Mouse (Mus musculus): Measurements from ENCODE around the gene Onecut1.
A peak's percentile ranks its signal among the peaks of the same experiment; 100 is the strongest.

Gene Onecut1

GRCm38 (mm10) chr9:74911430-74911829, 49.7 kb downstream of the Onecut1 start:
- no peak for DNase-seq (ENCODE audit: low read depth)

DNA sequence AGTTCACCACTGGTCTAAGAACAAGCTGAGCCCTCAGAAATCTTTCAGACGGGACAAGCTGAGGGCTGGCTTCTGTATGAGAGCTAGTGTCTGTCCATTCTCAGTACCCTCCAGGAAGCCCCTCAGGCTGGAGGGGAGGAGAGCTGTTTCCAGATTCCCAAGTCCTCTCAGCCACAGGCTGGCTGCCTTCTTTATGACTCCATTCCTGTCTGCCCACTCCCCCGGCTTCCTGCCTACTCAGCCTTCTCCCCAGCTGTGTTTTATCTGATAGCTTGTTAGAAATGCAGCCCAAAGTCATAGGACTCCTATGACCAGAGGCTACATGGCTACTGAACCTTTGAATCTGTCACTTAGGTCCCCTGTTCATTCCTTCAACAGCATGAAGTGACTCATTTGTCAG, 50.2 kb downstream of the Onecut1 start:
- no peak for DNase-seq (ENCODE audit: low read depth)

DNA sequence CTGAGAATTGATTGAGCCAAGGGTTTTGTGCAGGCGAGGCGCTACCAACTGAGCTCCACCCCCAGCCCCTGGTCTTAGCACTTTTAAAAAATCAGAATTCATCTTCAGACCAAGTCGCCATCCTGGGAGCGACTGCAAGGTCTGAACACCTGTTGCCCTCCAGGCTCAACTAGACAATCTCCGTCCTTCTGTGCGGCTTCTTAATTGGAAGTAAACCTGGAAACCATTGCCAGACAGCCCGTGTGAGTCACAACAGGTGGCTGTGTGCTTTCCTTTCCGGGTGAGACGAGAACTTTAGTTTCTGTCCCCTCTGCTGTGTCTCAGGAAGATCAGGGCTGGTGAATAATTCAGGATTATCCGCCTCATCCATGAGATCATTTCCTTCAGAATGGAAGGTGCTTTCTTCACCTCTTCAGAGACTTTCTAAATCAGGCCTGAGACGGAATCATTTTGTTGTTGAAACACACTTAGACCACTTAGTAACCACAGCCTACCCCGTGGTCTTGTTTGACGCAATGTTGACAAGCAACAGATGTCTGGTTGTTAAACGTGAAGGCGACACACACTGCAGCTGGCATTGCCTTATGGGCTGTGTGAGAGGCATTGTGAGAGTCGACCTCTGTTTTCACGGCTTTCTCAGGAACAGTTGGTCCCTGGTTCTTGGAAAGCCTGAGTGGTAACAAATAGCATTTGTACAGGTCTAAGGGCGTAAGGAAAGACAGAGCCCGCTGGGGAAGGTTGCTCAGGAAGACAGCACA, 51.1 kb downstream of the Onecut1 start:
- DNase-seq (ENCODE audit: low read depth), result peak; percentile 41

DNA sequence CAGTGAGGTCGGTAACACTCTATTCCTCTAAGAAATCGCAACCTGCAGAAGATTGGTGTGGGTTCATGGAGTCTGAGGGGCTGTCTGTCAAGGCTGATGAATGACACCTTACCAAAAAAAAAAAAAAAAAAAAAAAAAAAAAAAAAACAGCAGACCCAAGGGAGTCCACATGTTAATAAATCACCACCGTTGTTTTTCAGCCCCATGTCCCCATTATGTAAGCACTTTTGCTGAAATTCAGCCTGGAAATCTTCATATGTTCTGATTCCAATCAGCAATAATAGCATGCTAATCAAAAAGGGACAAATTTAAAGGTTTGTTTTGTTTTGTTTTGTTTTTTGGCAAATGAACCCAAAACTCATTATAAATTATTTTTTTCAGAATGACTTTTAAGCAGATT, 53.9 kb downstream of the Onecut1 start:
- DNase-seq (ENCODE audit: low read depth), result no peak

DNA sequence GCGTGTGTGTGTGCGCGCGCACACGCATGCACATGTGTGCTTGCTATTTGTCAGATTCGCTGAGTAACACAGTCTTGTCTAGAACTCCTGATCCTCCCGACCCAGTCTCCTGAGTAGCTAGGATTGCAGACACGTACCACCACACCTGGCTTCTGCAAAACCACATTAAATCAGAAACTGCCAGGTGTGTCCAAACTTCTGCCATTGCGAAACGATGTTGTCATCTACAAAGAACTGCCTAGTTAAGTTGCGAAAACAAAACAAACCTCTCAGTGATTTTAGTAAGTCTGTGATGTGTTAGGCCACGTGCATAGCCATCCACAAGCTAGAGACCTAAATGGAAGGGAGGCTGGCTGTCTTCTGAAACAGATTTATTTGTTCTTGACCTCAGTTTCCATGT, 58.7 kb downstream of the Onecut1 start:
- no peak for DNase-seq (ENCODE audit: low read depth)

- DNase-seq (ENCODE audit: low read depth), result no peak
These were observed 59.7 kb downstream of the Onecut1 start for GRCm38 (mm10) chr9:74921422-74921821.

DNA sequence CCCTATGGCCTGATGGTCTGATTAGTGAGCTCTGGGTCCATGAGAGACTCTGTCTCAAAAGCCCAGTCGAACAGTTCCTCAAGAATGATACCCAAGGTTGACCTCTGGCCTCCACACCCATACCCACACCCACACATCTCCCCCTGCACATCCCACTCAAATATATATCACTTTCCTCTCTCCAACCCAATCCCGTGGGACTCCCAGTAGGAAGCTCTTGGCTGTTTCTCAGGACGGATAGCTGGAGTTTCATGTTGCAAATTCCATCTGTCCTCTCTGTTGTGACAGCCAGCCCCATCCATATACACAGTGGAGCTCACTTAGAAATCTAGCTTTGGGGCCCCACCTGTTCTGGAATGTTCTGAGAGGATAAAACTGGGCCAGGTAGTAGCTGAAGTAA, 61.2 kb downstream of the Onecut1 start:
- DNase-seq (ENCODE audit: low read depth), result no peak

DNA sequence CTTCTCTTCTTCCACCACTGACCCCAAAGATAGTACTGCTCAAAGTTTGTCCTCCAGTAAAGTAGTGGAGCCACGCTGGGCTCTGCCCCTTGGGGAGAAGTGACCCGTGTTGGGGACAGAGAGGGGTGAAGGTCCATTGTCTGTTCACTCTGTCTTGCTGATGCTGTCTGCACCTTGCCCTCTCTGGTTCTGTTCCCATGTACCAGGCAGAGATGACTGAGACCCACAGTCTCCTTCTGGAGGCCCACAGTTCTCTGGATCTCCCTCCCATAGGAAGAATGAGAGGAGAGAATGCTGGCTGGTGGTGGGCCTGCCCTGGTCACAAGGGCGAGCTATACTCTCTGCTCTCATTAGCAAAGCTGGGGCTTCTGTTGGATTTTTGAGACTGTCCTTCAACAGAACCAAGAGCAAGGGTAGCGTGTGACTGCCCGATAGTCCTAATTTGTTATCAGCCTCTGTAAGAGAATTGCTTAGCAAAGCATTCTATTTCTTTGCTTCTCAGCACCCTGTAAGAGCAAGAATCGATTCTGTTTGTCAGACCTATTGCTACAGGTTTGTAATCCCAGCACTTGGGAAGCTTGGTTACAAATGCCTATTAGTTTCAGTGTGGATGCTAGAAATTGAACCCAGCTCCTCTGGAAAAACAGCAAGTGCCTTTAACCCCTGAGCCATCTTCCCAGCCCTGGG, 61.7 kb downstream of the Onecut1 start:
- DNase-seq (ENCODE audit: low read depth), result no peak

DNA sequence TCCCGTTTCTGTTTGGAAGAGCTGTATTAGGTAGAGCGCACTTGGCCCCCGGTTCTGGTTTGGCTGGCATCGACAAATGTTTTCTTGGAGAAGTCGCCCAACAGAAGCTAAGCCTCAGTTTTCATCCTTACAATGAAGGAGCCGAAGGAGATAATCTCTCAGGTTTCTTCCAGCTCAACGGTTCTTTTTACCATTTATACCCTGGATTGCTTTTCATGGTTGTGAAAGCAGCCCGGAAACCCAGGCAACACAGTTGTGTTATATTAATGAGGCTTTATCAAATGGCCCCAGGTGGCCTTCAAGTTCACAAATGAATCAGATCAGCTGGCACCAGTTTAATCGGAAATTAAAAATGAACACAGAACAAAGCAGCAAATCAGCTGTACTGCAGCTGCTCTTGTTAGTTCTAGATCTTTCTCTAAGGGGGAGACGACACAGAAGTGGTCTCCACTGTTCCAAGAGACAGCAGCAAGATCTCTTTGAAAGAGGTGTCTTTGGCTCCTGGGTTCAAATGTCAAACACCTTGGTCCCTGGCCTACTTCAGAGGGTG, 63.6 kb downstream of the Onecut1 start:
- DNase-seq (ENCODE audit: low read depth), result no peak

DNA sequence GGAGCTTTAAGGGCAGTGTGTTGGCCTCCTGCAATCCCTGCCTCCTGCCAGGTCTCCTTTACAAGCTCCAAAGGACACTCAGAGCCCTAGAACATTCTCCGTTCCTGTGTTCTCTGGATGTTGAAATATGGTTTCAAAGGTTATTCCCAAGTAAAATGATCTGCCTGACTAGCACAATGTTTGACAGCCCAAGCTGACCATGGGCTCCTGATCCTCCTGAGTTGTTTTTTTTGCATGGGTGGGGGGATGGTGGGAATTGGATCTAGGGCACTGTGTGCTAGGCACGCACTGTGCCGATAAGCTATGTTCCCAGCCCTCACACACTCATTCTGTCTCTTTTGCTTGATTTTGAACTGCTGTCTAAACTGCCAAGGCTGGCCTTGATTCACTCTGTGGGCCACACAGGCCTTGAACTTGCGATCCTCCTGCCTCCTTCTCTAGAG, 68.3 kb downstream of the Onecut1 start:
- no peak for DNase-seq (ENCODE audit: low read depth)

DNA sequence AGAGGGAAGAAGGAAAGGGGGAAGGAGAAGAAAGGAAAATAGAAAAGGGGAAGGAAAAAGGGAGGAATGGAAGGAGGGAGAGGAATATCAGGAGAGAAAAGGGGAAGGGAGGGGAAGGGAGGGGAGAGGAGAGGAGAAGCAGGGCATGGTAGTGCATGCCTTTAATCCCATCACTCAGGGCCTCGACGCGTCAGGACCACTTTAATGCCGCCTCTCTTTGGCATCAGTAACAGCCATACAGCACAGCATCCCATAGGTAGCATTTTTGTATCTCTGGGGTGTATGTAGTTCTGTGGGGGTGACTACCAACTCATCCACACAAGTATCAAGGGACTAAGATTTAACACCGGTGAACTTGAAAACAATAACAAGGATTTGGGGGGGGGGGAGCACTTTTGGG, 68.9 kb downstream of the Onecut1 start:
- no peak for DNase-seq (ENCODE audit: low read depth)

DNA sequence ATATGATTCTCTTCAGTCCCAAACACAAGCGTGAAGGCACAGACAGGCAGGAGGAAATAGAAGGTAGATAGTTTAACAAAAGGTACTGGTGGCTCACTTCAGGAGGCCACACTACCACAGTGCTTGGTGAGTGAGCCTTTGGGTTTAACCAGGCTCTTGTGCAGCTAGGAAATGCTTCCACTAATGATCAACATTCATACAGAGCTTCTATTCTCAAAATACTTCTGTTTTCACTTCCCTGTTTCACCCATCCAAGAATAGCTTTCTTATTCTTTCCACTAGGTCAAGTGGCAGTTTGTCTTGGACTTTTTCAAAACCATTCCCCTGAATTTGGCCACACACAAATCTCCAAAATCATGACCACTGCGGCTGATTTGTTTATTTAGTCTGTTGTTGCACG, 73.6 kb downstream of the Onecut1 start:
- no peak for DNase-seq (ENCODE audit: low read depth)

DNA sequence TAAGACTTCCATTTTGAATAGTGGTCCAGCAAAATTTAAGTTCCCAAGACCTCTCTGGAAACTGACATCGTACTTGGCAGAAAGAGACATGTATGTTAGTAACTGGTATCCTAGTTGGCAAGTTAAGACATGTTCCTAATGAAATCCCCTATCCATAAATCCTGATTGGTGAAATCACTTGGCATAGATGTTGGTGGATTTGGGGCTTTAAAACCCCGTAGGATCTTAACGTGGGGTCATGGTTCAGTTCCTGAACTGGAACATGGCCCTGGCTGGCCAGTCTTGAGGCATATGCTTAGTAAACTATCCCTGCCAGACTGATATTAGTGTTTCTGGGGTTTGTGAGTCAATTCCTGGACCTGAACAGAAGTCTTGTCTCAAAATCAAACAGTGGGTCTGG, 76.0 kb downstream of the Onecut1 start:
- no peak for DNase-seq (ENCODE audit: low read depth)

DNA sequence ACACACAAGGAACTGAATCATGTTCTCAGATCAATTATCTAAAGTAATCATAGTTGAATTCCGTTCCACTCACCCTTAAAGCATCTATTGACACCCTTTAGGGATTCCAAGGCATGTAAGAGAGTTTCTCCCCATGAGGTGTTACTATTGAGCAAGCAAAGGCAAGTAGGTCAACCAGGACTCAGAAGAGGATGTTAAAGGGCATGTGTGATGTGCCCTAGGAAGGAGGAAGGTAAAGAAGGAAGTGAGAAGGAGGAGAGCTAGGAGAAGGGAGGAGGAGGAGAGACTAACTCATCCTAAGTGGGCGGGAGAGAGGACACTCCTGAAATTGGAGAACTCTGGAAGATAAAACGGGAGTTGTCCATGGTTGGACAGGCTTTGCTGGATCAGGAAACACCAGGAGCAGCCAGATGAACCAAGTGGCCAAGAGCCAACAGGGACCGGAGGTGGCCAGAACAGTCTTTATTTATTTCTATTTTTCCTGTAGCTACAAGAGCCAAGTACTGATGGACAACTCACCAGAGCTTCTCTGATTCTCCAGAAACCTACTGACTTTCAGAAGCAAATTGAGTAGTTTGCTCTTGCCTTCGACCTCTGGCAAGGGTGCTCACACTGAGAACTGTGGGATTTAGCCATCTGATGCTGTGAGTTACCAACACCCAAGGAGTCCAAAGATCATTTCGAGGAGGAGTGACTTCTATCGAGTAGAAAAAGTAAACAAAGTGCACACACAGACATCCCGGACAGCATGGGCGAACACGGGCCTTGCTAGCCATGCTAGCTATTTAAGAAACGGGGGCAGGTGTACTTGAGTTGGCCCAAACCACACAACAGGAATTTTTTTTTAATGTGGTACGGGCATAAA, 77.2 kb downstream of the Onecut1 start:
- DNase-seq (ENCODE audit: low read depth), result no peak

Measured in 416B (cell line).